Mouse (Mus musculus): ENCODE results near the gene Porcn. TPM values are rescaled to one million over a fixed set of nuclear protein-coding genes. Genes with fewer than 3 reads are reported as not detected.

Gene Porcn
- total RNA-seq, 1 experiment from 2014 or later, result 2.6 TPM

DNA sequence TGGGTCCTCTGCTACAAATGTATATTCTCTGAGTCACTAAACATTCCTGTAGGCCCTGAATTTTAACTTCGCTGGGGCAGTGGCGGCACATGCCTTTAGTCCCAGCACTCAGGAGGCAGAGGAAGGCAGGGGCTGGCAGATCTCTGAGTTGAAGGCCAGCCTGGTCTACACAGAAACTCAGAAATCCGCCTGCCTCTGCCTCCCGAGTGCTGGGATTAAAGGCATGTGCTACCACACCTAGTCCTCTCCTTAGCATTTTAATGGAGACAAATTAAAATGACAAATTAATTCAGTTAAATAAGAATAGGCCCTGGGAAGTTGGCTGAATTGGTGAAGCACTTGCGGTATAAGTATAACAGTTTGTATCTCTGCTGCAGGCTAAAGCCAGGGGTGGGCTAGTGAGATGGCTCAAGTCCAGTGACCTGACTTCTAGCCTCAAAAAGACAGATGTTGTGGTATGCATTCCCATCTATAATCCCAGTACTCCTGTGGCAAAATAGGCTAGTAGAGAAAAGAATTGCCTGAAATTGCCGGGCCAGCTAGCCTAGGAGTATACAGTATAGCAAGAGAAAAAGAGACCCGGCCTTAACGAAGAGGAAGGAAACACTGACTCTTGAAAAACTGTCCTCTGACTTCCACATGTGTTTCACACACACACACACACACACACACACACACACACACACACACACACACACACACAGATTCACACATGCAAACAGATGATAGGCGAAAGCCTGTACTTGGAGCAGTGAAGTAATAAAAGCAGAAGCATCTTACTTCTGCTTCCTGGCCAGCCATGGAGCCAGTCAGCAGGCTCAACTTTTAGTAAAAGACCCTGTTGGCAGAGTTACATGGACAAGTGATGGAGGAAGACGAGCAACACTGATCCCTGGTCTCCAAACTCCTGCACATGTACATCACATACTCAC lies 38.3 kb downstream of the Porcn start:
- ATAC-seq (replicated peaks in 1 of 2; ENCODE audit: insufficient read depth in 1 of 2, low FRiP score in 2 of 2, low TSS enrichment in 1 of 2, low read depth in 1 of 2, poor library complexity in 2 of 2, severe bottlenecking in 2 of 2), result peak; percentile 65 to 86

DNA sequence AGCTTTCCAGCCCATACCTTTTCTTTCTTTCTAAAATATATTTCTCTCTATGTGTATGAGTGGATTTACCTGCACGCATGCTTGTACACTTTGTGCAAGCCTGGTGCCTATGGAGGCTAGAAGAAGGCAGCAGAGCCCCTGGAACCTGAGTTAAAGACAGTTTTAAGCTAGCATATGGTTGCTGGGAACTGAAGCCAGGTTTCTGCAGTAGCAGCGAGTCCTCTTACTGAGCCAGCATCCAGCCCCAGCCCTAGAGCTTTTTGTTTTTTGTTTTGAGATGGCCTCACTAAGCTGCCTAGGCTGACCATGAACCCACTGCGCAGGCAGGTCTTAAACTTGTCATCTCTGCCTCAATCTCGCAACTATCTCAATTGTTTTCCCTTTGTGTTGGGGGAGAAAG lies 41.9 kb downstream of the Porcn start:
- ATAC-seq (replicated peaks in 1 of 2; ENCODE audit: insufficient read depth in 1 of 2, low FRiP score in 2 of 2, low TSS enrichment in 1 of 2, low read depth in 1 of 2, poor library complexity in 2 of 2, severe bottlenecking in 2 of 2), result no peak

DNA sequence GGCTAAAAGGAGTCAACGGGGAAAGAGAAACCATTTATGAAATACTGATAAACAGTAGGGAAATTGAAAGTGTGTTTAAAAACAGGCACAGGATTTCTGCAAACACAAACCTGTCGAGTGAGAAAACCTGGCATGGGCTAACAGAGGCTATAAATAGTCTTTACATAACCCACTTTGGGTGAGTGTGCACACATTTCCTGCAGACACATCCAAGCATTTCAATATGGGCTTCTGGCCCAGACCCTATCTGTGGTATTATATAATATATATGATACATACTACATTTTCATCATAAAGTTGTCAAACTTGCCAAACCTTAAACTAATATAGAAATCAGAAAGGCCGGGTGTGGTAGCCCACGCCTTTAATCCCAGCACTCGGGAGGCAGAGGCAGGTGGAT lies 43.2 kb downstream of the Porcn start:
- ATAC-seq (replicated peaks in 1 of 2; ENCODE audit: insufficient read depth in 1 of 2, low FRiP score in 2 of 2, low TSS enrichment in 1 of 2, low read depth in 1 of 2, poor library complexity in 2 of 2, severe bottlenecking in 2 of 2), result no peak

DNA sequence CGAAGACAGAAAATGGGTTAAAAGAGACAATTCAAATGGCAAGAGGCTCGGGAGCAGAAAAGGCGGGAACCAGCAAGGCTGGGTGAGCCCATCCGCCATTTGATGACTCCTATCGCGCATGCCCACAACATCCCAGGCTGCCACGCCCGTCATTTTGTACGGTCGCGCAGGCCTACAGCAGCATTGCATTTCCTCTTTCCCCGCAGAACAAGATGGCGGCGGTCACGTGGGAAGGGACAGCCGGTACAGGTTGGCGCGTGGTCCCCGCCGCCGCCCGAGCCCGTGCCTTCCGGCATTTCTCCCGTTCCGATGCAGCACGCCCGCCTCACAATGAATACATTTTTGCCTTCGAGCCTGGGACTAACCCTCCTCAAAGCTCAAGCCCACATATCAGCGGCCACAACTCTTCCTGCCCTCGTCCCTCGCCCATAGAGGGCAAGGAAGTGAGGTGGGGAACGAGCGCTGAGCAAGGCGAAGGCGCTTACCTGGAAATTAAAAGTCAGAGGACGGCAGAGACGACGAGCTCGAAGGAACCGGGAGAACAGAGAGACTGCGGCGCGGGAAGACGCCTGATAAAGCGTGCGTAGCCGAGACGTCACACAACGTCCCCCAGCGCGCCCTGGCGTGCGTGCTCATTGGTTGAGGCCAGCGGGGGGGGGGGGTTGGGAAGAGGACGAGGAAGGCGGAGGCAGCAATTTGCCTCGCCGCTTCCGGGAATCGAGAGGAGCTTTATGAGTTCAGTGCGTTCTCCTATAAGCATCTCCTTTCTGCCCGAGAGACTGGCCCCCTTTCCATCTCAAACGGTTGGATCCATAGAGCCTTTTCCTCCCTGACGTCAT lies 61.0 kb downstream of the Porcn start, which contains the start of gene Rbm3:
Gene Rbm3, minus strand, starts transcription at position 728 of the 839 bp plus-strand sequence.
- peak; percentile 91 for ATAC-seq (replicated peaks in 1 of 2; ENCODE audit: insufficient read depth in 1 of 2, low FRiP score in 2 of 2, low TSS enrichment in 1 of 2, low read depth in 1 of 2, poor library complexity in 2 of 2, severe bottlenecking in 2 of 2)

Other genes with a start within 250 kb of the Porcn start
- gene Gata1, start 228.5 kb downstream of the Porcn start, total RNA-seq (2017), result 8.6 and 19.1 TPM in 2 replicates
- not detected in 2 replicates for gene Glod5, start 188.0 kb downstream of the Porcn start, total RNA-seq (2017)
- gene Suv39h1, start 131.8 kb downstream of the Porcn start, total RNA-seq (2017), result 51.2 and 65.4 TPM in 2 replicates
- gene Was, start 116.0 kb downstream of the Porcn start, total RNA-seq (2017), result 97.1 and 98.4 TPM in 2 replicates
- 41.6 and 44.4 TPM in 2 replicates for gene Wdr13, start 73.6 kb downstream of the Porcn start, total RNA-seq (2017)
- 1,086 and 1,580 TPM in 2 replicates for gene Rbm3, start 60.6 kb downstream of the Porcn start, total RNA-seq (2017)
- 7.8 and 8.2 TPM in 2 replicates for gene Tbc1d25, start 30.3 kb downstream of the Porcn start, total RNA-seq (2017)
- gene Ebp, start 13.0 kb downstream of the Porcn start, total RNA-seq (2017), result 59.0 and 60.6 TPM in 2 replicates
- 17.3 and 25.9 TPM in 2 replicates for gene Ftsj1, start 45.9 kb upstream of the Porcn start, total RNA-seq (2017)
- 1.6 and 6.6 TPM in 2 replicates for gene Slc38a5, start 64.6 kb upstream of the Porcn start, total RNA-seq (2017)
- gene Ssxb10, start 120.9 kb upstream of the Porcn start, total RNA-seq (2017), result 1.3 TPM in 1 of 2 replicates, not detected in the other
- not detected in 2 replicates for gene Ssxb9, start 160.5 kb upstream of the Porcn start, total RNA-seq (2017)
- not detected in 2 replicates for gene Ssxb1, start 206.8 kb upstream of the Porcn start, total RNA-seq (2017)

Data from hematopoietic stem cell, adult 5-6 weeks (primary cell).